Mouse (Mus musculus): ENCODE data around the gene Zfp689.

DNA sequence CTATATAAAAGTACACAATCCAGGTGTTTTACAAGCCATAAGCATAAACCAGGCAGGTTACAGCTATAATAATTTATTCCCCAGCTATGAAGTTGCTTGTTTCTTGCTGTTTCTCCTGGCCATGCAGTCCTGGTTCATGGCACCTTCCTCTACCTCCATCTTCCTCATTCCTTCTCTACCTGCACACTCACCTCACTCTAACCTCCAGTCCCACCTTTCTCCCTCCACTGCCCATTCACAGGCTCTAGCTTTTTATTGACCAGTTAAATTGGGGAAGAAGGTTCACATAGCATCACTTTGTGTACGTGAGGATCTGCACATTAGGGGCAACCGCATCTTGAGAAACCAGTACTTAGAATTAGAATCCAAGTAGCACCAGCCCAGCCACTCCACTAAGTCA, 4.1 kb upstream of the Zfp689 start:
- no peak for TF ChIP-seq HCFC1 (IDR thresholded peaks at IDR 0.05; ENCODE audit: borderline replicate concordance, insufficient read depth, low read length)
- no peak for TF ChIP-seq MAFK (IDR thresholded peaks at IDR 0.05; ENCODE audit: insufficient read depth, low read depth, low read length)

Measured in ES-E14 (cell line).